Mouse (Mus musculus): ENCODE data around the gene Slc25a47. TPM values are rescaled to one million over a fixed set of nuclear protein-coding genes. Genes with fewer than 3 reads are reported as not detected.
"Not testable (repeated sequence)": the region's sequence is repeated elsewhere in the genome, so short reads cannot be mapped to it uniquely, and the experiment has no call there.

The Slc25a47 gene
- polyA plus RNA-seq, 1 experiment from 2014 or later, result 0.09 TPM

GRCm38 (mm10) chr12:108833408-108833807 is 2.4 kb upstream of the Slc25a47 start:
- no peak overlapping the region for H3K4me3 ChIP-seq (ENCODE audit: inconsistent target)
- 95% methylated on average over 3 of the region's 3 CpGs for WGBS (ENCODE audit: missing documents)
- no peaks in the 10 kb centered on the region for H3K36me3 ChIP-seq (ENCODE audit: inconsistent target)
- H3K27ac ChIP-seq, result no peak overlapping the region
- no peaks in the 10 kb centered on the region for H3K79me2 ChIP-seq (ENCODE audit: inconsistent target)

GRCm38 (mm10) chr12:108834337-108834736 is 1.5 kb upstream of the Slc25a47 start:
- Histone ChIP-seq H3K4me3 (ENCODE audit: inconsistent target) (no peak overlapping the region), H3K79me2 (ENCODE audit: inconsistent target) (no peaks in the 10 kb centered on the region), H3K36me3 (ENCODE audit: inconsistent target) (no peaks in the 10 kb centered on the region), H3K27ac (no peak overlapping the region)
- WGBS (ENCODE audit: missing documents), result 97% methylated on average over 3 of the region's 3 CpGs

DNA sequence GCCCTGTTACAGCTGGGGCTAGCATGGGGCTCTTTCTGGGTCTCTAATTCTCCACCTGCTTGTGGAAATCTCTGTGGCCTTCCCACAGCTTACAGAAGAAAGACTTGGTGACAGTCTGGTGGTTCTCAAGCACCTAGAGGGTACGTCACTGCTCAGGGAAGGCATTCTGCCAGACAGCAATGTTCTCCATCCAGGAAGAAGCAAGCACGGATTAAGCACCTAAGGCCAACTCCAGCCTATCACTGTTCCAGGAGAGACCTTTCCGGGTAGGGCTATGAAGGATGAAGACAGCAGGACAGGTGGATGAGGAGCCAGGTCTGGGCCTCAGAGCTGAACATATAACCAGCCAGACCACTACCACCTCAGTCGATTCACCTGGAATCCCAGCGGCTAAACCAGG is 1.1 kb upstream of the Slc25a47 start:
- no peak overlapping the region for H3K4me3 ChIP-seq (ENCODE audit: inconsistent target)
- no peaks in the 10 kb centered on the region for H3K36me3 ChIP-seq (ENCODE audit: inconsistent target)
- 85% methylated on average over 5 of the region's 5 CpGs for WGBS (ENCODE audit: missing documents)
- no peaks in the 10 kb centered on the region for H3K79me2 ChIP-seq (ENCODE audit: inconsistent target)
- no peak overlapping the region for H3K27ac ChIP-seq

DNA sequence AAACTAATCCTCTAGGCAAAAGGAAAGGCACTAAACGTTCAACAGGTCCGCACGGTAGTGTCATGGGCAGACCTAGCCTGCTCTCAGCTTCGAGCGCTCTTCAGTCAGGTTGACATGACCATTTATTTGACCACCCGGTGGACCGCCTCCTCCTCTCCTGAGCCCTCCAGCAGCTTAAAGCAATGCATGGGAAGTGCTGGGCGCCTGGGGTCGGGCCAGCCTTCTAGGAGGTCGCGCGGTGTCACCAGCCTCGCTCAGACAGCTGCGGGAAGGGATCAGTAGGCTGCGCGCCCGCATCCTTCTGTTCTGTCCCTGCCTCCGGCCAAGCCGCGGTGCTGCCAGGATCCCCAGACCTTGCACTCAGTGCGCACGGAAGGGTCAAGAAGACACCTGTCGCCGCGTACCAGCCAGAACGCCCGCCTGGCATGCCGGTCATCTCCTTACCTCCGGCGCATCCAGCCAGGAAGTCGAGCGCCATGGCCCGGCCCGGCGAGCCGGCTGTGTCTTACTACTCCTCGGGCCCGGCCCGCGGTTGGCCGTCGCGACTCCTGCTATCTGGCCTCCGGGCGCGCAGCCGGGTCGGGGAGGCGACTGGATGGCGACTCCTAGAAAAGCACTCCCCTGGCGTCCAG is 522 bp upstream of the Slc25a47 start:
- Histone ChIP-seq H3K36me3 (ENCODE audit: inconsistent target) (no peaks in the 10 kb centered on the region), H3K27ac (no peak overlapping the region), H3K79me2 (ENCODE audit: inconsistent target) (no peaks in the 10 kb centered on the region), H3K4me3 (ENCODE audit: inconsistent target) (peak overlapping the region; percentile 1; the same call in 1 of the 2 replicates)
- WGBS (ENCODE audit: missing documents), result 4% methylated on average over 47 of the region's 51 CpGs

GRCm38 (mm10) chr12:108836722-108837121 is 876 bp downstream of the Slc25a47 start:
- no peak overlapping the region for H3K4me3 ChIP-seq (ENCODE audit: inconsistent target)
- 52% methylated on average over 7 of the region's 7 CpGs for whole genome bisulfite sequencing (ENCODE audit: missing documents)
- no peaks in the 10 kb centered on the region for H3K79me2 ChIP-seq (ENCODE audit: inconsistent target)
- no peaks in the 10 kb centered on the region for H3K36me3 ChIP-seq (ENCODE audit: inconsistent target)
- no peak overlapping the region for H3K27ac ChIP-seq

- H3K4me3 ChIP-seq (ENCODE audit: inconsistent target), result no peak overlapping the region
- no peak overlapping the region for H3K27ac ChIP-seq
- no peaks in the 10 kb centered on the region for H3K36me3 ChIP-seq (ENCODE audit: inconsistent target)
- H3K79me2 ChIP-seq (ENCODE audit: inconsistent target), result no peaks in the 10 kb centered on the region
- WGBS (ENCODE audit: missing documents), result 89% methylated on average over 6 of the region's 6 CpGs
Measured at GRCm38 (mm10) chr12:108841181-108841580, 5.3 kb downstream of the Slc25a47 start.

GRCm38 (mm10) chr12:108842663-108843062 is 6.8 kb downstream of the Slc25a47 start:
- Histone ChIP-seq H3K27ac (no peak overlapping the region), H3K79me2 (ENCODE audit: inconsistent target) (no peaks in the 10 kb centered on the region), H3K4me3 (ENCODE audit: inconsistent target) (no peak overlapping the region), H3K36me3 (ENCODE audit: inconsistent target) (no peaks in the 10 kb centered on the region)
- WGBS (ENCODE audit: missing documents), result 86% methylated on average over 7 of the region's 7 CpGs

- H3K79me2 ChIP-seq (ENCODE audit: inconsistent target); H3K36me3 ChIP-seq (ENCODE audit: inconsistent target); H3K27ac ChIP-seq; H3K4me3 ChIP-seq (ENCODE audit: inconsistent target): not testable (repeated sequence)
- WGBS (ENCODE audit: missing documents), result 95% methylated on average over 3 of the region's 3 CpGs
Measured at GRCm38 (mm10) chr12:108848033-108848432, 12.2 kb downstream of the Slc25a47 start.

DNA sequence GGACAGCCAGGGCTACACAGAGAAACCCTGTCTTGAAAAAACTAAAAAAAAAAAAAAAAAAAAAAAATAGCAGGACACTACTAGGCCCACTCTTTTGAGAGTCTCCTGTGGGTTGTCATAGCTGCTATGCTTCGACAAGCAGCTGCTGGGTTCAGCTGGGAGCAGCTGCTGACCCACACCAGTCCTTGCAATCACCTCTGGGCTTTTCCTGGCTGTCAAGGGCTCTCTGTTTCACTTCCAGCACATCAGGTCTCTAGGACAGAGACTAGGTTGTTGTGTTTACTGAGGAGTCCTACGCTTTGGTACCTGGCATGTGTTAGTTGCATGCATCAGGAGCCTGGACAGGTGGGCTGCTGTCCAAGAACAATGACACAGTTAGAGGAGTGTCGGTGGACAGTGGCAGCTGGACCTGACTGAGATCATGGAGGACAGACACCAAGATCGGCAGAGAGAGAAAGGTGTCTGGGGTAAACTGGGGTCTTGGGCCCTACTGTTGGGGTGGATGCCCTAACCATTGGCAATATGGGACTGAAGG is 13.7 kb downstream of the Slc25a47 start:
- H3K27ac ChIP-seq, result no peak overlapping the region
- H3K79me2 ChIP-seq (ENCODE audit: inconsistent target), result no peaks in the 10 kb centered on the region
- H3K4me3 ChIP-seq (ENCODE audit: inconsistent target), result no peak overlapping the region
- WGBS (ENCODE audit: missing documents), result 84% methylated on average over 4 of the region's 4 CpGs
- H3K36me3 ChIP-seq (ENCODE audit: inconsistent target), result no peaks in the 10 kb centered on the region

DNA sequence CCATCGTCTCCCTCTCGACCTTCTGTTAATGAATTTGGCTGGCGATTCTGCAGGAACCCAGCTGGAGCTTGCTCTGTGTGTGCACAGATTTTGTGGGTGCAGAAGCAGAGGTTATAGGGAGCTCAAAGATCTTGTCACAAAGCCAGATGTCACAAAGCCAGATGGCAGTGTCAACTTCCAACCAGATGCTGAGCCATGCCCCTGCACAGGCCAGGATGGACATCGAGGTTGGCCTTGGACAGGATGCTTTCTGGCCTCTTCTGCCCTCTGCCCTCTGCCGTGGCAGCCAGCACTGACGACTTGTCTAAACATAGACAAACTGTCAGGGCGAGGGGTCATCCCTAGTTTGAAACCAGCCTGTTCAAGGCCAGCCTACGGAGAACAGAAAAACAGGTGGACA is 14.3 kb downstream of the Slc25a47 start:
- H3K79me2 ChIP-seq (ENCODE audit: inconsistent target), result no peaks in the 10 kb centered on the region
- H3K4me3 ChIP-seq (ENCODE audit: inconsistent target), result no peak overlapping the region
- WGBS (ENCODE audit: missing documents), result 92% methylated on average over 8 of the region's 8 CpGs
- no peaks in the 10 kb centered on the region for H3K36me3 ChIP-seq (ENCODE audit: inconsistent target)
- H3K27ac ChIP-seq, result no peak overlapping the region

DNA sequence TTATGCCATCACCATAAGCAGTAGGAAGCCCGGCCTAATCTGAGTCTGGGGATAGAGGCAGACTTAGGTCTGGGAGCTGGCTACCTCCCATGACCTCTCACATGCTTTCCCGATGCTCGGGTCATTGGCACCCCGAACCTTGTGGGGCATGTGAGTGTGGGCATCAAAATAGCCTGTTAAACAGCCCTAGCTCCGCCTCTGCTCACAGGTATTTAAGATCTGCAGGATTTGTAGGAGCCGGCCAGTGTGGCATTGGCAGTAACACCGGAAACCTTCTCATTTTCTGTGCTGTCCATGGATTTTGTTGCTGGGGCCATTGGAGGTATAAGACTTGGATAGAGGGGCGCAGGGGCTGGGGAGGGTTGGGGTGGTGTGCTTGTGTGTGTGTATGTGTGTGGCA is 15.0 kb downstream of the Slc25a47 start:
- no peak overlapping the region for H3K4me3 ChIP-seq (ENCODE audit: inconsistent target)
- WGBS (ENCODE audit: missing documents), result 92% methylated on average over 8 of the region's 8 CpGs
- H3K27ac ChIP-seq, result no peak overlapping the region
- H3K79me2 ChIP-seq (ENCODE audit: inconsistent target), result no peaks in the 10 kb centered on the region
- no peaks in the 10 kb centered on the region for H3K36me3 ChIP-seq (ENCODE audit: inconsistent target)

DNA sequence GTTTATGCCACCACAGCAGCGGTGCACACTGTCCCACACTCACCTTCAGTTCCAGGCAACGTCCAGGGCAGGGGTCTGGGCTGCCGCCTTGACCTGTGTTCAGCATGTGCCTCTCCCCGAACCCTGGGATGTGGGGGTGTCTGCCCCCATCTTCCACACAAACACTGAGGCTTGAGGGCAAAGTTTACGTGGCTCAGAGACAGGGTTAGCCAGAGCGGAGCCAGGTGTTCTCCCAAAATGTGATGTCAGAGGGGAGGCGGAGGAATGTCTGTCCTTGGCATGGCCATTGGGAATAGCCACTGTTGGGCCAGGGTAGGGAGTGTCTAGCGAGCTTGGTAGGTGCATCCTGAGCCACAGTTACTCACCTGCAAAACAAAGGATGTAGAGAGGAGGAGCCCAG is 17.0 kb downstream of the Slc25a47 start:
- Histone ChIP-seq H3K36me3 (ENCODE audit: inconsistent target) (no peaks in the 10 kb centered on the region), H3K4me3 (ENCODE audit: inconsistent target) (no peak overlapping the region), H3K27ac (no peak overlapping the region), H3K79me2 (ENCODE audit: inconsistent target) (no peaks in the 10 kb centered on the region)
- 94% methylated on average over 6 of the region's 8 CpGs for WGBS (ENCODE audit: missing documents)

- Histone ChIP-seq H3K27ac (no peak overlapping the region), H3K79me2 (ENCODE audit: inconsistent target) (no peaks in the 10 kb centered on the region), H3K36me3 (ENCODE audit: inconsistent target) (peaks cover 6% of the 10 kb centered on the region; the same call in 1 of the 2 replicates), H3K4me3 (ENCODE audit: inconsistent target) (no peak overlapping the region)
- WGBS (ENCODE audit: missing documents), result 93% methylated on average over 10 of the region's 10 CpGs
Measured at GRCm38 (mm10) chr12:108855081-108855480, 19.2 kb downstream of the Slc25a47 start.

DNA sequence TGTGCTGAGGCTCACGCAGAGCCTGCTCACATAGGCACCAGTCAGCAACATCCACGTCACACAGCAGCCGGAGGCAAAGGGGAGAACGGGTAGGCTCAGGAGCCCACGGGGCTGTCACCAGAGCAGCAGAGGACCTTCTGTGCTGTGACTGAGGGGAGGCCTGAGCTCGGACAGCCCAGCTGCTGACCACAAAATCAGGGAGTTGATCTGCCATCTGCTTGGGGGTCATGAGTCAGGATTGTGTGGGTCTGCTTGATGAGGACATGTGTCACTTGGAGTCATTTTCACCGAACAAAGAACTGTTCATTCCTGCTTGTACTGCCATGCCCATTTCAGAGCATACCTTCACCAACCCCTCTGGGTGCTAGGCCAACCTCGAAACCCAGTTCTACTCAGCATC is 20.3 kb downstream of the Slc25a47 start:
- Histone ChIP-seq H3K27ac (no peak overlapping the region), H3K4me3 (ENCODE audit: inconsistent target) (no peak overlapping the region), H3K36me3 (ENCODE audit: inconsistent target) (peaks cover 17% of the 10 kb centered on the region; the same call in 1 of the 2 replicates), H3K79me2 (ENCODE audit: inconsistent target) (no peaks in the 10 kb centered on the region)
- 84% methylated on average over 8 of the region's 8 CpGs for WGBS (ENCODE audit: missing documents)

GRCm38 (mm10) chr12:108857109-108857508 is 21.3 kb downstream of the Slc25a47 start:
- H3K27ac ChIP-seq, result no peak overlapping the region
- H3K36me3 ChIP-seq (ENCODE audit: inconsistent target), result peaks cover 24% of the 10 kb centered on the region
- no peak overlapping the region for H3K4me3 ChIP-seq (ENCODE audit: inconsistent target)
- WGBS (ENCODE audit: missing documents), result 91% methylated on average over 7 of the region's 7 CpGs
- no peaks in the 10 kb centered on the region for H3K79me2 ChIP-seq (ENCODE audit: inconsistent target)
